Mouse (Mus musculus) hindbrain, embryonic 14.5 days (tissue): ENCODE results near the gene Tdg. TPM values are rescaled to one million over a fixed set of nuclear protein-coding genes. Genes with fewer than 3 reads are reported as not detected.
"Not testable (repeated sequence)": the region's sequence is repeated elsewhere in the genome, so short reads cannot be mapped to it uniquely, and the experiment has no call there.

Experiments used
- ATAC-seq: fragments of 200-750 bp; cut with Nextera tagmentation; 2 replicates; pipeline ENCODE4 v1.8.0; 2017; ENCODE audit warnings: moderate number of reproducible peaks, mild to moderate bottlenecking, moderate TSS enrichment, moderate library complexity; ENCODE audit not compliant: low FRiP score
- DNase-seq: peaks from one replicate; pipeline ENCODE4 v3.0.0-alpha.2; 2015; ENCODE audit warnings: low spot score
- H3K27ac ChIP-seq: fragments of 300-500 bp; sonication (generic); 2 replicates; pipeline ENCODE4 v1.5.1; 2014; ENCODE audit warnings: mild to moderate bottlenecking, moderate library complexity
- H3K27me3 ChIP-seq: fragments of 300-500 bp; sonication (generic); 2 replicates; pipeline ENCODE4 v1.6.1; 2014; ENCODE audit warnings: mild to moderate bottlenecking, low read length, mixed read lengths; ENCODE audit not compliant: control insufficient read depth, insufficient read depth
- H3K36me3 ChIP-seq: fragments of 300-500 bp; sonication (generic); replicated peaks from 2 replicates; pipeline ENCODE4 v1.6.1; 2014; ENCODE audit not compliant: control insufficient read depth, insufficient read depth
- H3K4me1 ChIP-seq: fragments of 300-500 bp; sonication (generic); replicated peaks from 2 replicates; pipeline ENCODE4 v1.6.1; 2014; ENCODE audit warnings: antibody characterized with exemption, low read length, mixed read lengths; ENCODE audit not compliant: control insufficient read depth, insufficient read depth
- H3K4me2 ChIP-seq: fragments of 300-500 bp; sonication (generic); replicated peaks from 2 replicates; pipeline ENCODE4 v1.6.1; 2014; ENCODE audit warnings: mild to moderate bottlenecking, moderate library complexity
- H3K4me3 ChIP-seq: fragments of 300-500 bp; sonication (generic); replicated peaks from 2 replicates; pipeline ENCODE4 v1.5.1; 2014; ENCODE audit warnings: mild to moderate bottlenecking, low read length
- H3K9ac ChIP-seq: fragments of 300-500 bp; sonication (generic); 2 replicates; pipeline ENCODE4 v1.6.1; 2014
- H3K9me3 ChIP-seq: fragments of 300-500 bp; sonication (generic); 2 replicates; pipeline ENCODE4 v1.6.1; 2016; ENCODE audit warnings: low read length; ENCODE audit not compliant: control insufficient read depth
- WGBS: fragments of 180-500 bp; shearing (Covaris S2); extraction: QIAGEN DNeasy Blood & Tissue Kit; methylation state at CpG from one replicate; pipeline ENCODE4 v1.1.7; 2014; 5-methylcytosine and 5-hydroxymethylcytosine counted together
- polyA plus RNA-seq: library from polyadenylated mRNA; unstranded; fragments of >200 nt; fragmentation: Nextera tagmentation; extraction: Ambion mirVana; gene quantifications from 2 replicates; pipeline ENCODE4 v1.2.1, GENCODE M21; 2014

The Tdg gene
- polyA plus RNA-seq: 157 and 165 TPM in 2 replicates

DNA sequence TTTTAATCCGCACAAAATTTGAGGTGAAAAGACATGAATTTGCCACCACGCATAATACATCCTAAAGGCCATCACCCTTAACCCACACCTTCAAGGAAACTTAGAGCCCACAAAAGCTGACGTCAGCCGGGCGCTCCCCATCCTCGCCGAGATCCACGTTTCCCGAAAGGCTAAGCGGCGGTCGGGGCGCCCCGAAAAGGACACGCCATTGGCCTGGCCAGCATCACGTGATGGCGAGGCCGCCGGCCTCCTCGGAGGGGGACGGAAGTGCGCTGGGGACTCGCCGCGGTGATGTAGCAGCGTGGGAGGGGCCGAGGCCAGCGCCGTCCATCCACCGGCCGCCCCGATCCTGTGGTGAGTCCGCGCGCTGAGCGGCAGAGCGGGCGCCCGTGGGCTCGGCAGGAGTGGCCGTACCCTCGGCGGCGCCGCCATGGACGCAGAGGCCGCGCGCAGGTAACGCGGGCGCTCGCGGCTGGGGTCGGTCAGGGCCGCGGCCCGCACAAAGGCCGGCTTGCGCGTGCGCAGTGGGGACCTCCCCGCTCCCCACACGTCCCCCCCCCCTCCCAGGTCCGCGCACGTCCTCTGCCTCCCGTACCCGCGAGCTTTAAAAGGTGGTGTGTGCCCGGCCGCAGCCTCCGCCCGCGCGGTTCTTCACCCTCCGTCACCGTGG is at the start of gene Tdg:
Tdg (plus strand) TSS at position 243 of the 670 bp plus-strand sequence.
- Histone ChIP-seq H3K9ac (peak within 1 kb of the TSS; percentile 93), H3K4me3 (peak within 1 kb of the TSS; percentile 89), H3K4me2 (peak within 1 kb of the TSS; percentile 93), H3K4me1 (peaks cover 19% of the 10 kb centered on the region), H3K36me3 (peaks cover 12% of the 10 kb centered on the region; the same call in 1 of the 2 replicates), H3K27ac (peak within 1 kb of the TSS; percentile 95)
- WGBS: under 1% methylated on average over 41 of the region's 78 CpGs
- not testable (repeated sequence) for H3K9me3 ChIP-seq, H3K27me3 ChIP-seq
- peak; percentile 97 for ATAC-seq
- peak; percentile 94 for DNase-seq

DNA sequence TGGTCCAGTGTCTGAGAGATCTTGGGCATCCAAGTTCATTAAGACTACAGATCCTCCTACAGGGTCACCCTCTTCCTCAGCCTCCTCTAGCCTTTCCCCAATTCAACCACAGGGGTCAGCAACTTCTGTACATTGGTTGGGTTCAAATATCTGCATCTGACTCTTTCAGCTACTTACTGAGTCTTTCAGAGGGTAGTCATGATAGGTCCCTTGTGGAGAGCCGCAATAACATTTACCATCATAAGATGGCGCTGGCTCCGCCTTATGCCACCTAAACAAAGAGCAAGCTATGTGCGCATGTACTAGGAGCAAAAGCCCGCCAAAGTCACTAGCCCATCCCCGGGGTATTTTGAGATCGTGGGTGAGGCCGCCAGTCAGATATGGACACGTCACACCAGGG is 40.0 kb upstream of the Tdg start:
- not testable (repeated sequence) for H3K9me3 ChIP-seq, H3K4me2 ChIP-seq, H3K36me3 ChIP-seq, H3K27me3 ChIP-seq, H3K4me1 ChIP-seq, H3K27ac ChIP-seq, ATAC-seq, DNase-seq, H3K9ac ChIP-seq, H3K4me3 ChIP-seq
- WGBS: 85% methylated on average over 8 of the region's 9 CpGs

DNA sequence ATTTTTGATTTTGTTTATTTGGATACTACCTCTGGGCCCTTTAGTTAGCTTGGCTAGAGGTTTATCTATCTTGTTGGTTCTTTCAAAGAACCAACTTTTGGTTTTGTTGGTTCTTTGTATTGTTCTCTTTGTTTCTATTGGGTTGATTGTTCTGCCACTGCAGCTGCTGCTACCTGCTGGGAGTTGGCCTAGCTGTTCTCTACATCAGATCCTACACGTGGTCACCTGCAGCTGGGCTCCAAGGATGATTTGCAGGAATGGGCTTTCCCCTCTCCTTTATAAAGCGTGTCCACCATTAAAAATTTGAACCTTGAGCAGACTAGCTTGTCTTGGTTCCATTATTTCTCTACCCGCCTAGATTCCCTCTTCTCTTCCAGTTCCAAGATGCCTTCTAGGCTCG is 35.2 kb upstream of the Tdg start:
- H3K27ac ChIP-seq, H3K4me3 ChIP-seq, ATAC-seq, H3K4me1 ChIP-seq, H3K4me2 ChIP-seq, DNase-seq, H3K27me3 ChIP-seq, H3K9ac ChIP-seq, H3K36me3 ChIP-seq, H3K9me3 ChIP-seq: not testable (repeated sequence)
- WGBS: 64% methylated on average over 4 of the region's 4 CpGs

DNA sequence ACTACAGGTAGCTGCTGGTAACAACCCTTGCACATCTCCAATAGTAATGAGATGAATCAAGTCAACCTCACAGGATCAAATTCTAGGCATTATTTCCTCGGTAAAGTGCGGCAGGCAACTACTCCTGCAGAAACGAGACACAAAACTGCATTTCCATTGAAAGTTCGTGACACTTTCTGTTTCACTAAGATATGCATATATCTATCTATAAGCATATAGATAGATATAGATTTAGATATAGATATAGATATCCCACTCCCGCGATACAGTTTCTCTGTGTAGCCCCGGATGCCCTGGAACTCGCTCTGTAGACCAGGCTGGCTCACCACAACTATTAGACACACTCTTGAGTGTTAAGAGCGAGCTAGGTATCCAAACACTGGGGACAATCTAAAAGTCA is 7.4 kb upstream of the Tdg start:
- H3K27me3 ChIP-seq: no peaks in the 10 kb centered on the region
- ATAC-seq (no peak; the same call in 1 of the 2 replicates), DNase-seq (no peak)
- H3K4me3 ChIP-seq: peak overlapping the region; percentile 69
- H3K9ac ChIP-seq: peak overlapping the region; percentile 89
- peak overlapping the region; percentile 67 for H3K4me2 ChIP-seq
- H3K36me3 ChIP-seq: no peaks in the 10 kb centered on the region; the same call in 1 of the 2 replicates
- H3K9me3 ChIP-seq: no peaks in the 10 kb centered on the region
- WGBS: 29% methylated on average over 9 of the region's 9 CpGs
- no peak overlapping the region; the same call in 1 of the 2 replicates for H3K27ac ChIP-seq
- peaks cover 8% of the 10 kb centered on the region for H3K4me1 ChIP-seq

DNA sequence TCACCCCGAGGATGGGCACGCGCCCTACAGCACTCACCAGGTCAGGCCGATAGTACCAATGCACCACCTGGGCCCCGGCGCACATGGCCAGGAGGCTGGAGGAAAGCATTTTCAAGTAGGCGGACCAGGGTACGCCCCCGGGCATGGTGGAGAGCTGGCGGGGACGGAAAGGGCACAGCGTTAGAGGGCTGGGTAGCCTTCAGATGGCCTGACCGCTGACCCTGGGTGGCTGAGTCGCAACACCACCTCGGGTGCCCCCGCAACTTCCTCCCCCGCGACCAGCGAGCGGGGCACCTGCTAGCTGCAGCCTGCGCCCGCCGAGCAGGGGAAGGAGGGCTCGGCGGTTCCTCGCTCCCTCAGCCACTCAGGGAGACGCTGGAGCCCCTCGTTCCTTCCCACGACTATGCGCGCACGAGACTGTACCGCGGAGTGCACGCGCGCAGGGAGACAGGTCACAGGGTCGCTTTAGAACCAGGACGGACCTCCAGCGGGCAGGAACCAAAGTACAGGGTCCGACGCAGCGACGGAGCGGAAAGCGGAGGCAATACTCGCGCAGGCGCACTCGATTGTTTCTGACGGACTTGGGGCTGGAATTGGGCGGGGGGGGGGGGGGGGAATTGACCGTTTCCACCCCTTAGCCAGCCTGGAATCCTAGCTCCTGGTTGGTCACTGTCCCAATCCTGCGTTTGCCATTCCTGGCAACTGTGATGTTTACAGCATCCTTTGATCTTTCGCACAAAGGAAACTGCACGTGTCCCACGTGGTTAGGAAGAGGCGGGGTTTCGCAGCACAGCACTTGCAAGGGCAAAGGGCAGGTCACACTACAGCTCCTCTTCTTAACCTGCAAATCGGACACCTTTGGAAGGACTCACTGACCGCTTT is 6.7 kb upstream of the Tdg start, which contains the start of gene 1190007I07Rik:
1190007I07Rik (minus strand) TSS at position 558 of the 882 bp plus-strand sequence.
- DNase-seq (peak; percentile 95), ATAC-seq (peak; percentile 90)
- Histone ChIP-seq H3K27ac (peak within 1 kb of the TSS; percentile 79), H3K4me2 (peak within 1 kb of the TSS; percentile 67), H3K4me3 (peak within 1 kb of the TSS; percentile 69), H3K27me3 (no peaks in the 10 kb centered on the region), H3K9ac (peak within 1 kb of the TSS; percentile 89), H3K36me3 (no peaks in the 10 kb centered on the region), H3K4me1 (peaks cover 8% of the 10 kb centered on the region), H3K9me3 (no peaks in the 10 kb centered on the region)
- under 1% methylated on average over 60 of the region's 61 CpGs for WGBS

DNA sequence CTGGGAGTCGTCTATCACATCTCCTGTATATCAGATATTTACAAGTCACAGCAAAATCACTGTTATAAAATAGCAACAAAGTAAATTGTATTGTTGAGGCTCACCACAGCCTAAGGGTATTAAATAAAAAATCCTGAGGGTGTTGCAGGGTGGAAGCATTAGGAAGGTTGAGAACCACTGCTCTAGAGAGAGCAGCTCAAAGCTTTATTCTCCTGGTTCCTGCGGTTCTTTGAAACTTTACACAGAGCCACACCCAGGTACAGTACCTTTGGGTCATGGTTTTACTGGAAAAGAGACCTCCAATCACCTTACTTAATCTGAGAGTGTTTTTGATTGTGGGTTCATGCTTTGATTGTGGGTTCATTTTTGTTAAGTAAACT is 6.1 kb upstream of the Tdg start:
- not testable (repeated sequence) for H3K9me3 ChIP-seq, DNase-seq, H3K4me1 ChIP-seq, H3K27me3 ChIP-seq, H3K36me3 ChIP-seq
- H3K4me3 ChIP-seq: peak overlapping the region; percentile 69
- peak overlapping the region; percentile 67 for H3K4me2 ChIP-seq
- WGBS: 6% methylated on average over 2 of the region's 2 CpGs
- H3K27ac ChIP-seq: peak overlapping the region; percentile 79
- ATAC-seq: 0 out of 2 replicates have a peak, but pooled peaks have one; percentile 7
- peak overlapping the region; percentile 89 for H3K9ac ChIP-seq

DNA sequence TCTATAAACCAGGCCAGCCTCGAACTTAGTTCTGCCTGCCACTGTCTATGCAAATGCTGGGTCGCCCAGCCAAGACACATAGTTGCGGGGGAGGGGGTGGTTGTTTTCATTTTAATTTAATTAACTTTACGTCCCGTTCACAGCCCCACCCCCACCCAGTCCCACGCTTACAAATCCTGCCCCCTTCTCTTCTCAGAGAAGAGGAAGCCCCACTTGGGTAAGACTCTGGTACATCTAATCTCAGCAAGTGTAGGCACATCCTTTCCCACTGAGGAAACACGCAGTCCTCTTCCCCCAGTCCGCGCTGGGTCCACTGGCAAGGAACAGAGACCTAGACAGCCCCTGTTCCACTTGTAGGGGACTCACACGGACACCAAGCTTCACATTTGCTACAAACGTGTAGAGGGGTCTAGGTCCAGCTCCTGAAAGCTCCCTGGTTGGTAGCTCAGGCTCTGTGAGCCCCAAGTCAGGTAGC is 480 bp upstream of the Tdg start:
- H3K4me3 ChIP-seq: peak overlapping the region; percentile 89
- peak overlapping the region; percentile 93 for H3K9ac ChIP-seq
- H3K27ac ChIP-seq: peak overlapping the region; percentile 95
- peaks cover 12% of the 10 kb centered on the region; the same call in 1 of the 2 replicates for H3K36me3 ChIP-seq
- DNase-seq (no peak), ATAC-seq (peak; percentile 72; the same call in 1 of the 2 replicates)
- peak overlapping the region; percentile 93 for H3K4me2 ChIP-seq
- WGBS: 3% methylated on average over 11 of the region's 11 CpGs
- no peaks in the 10 kb centered on the region for H3K27me3 ChIP-seq
- peaks cover 19% of the 10 kb centered on the region for H3K4me1 ChIP-seq
- no peaks in the 10 kb centered on the region for H3K9me3 ChIP-seq

DNA sequence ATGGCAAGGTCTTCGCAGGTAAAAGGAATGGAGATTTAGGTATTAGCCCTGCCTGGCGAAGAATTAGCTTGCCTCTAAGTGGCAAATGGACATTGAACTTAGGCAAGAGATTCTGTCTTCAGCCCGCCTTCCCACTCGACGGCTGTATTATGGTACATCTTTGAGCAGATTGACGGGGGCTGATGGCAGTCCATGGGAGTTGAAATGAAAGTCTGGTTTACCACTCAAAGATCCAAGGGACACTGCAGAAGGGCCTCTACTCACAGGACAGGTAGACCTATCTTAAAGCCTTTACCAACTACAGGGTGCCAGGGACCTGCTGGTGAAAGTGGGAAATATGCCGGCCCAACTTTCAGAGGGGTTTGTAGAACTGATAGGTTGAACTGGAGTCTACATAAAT is 869 bp downstream of the Tdg start:
- Histone ChIP-seq H3K27ac (peak overlapping the region; percentile 95; the same call in 1 of the 2 replicates), H3K27me3 (no peaks in the 10 kb centered on the region), H3K4me3 (peak overlapping the region; percentile 89), H3K4me1 (peaks cover 19% of the 10 kb centered on the region), H3K9me3 (no peaks in the 10 kb centered on the region), H3K36me3 (peaks cover 12% of the 10 kb centered on the region; the same call in 1 of the 2 replicates), H3K4me2 (peak overlapping the region; percentile 93), H3K9ac (peak overlapping the region; percentile 93)
- ATAC-seq (no peak), DNase-seq (no peak)
- WGBS: 21% methylated on average over 7 of the region's 7 CpGs

DNA sequence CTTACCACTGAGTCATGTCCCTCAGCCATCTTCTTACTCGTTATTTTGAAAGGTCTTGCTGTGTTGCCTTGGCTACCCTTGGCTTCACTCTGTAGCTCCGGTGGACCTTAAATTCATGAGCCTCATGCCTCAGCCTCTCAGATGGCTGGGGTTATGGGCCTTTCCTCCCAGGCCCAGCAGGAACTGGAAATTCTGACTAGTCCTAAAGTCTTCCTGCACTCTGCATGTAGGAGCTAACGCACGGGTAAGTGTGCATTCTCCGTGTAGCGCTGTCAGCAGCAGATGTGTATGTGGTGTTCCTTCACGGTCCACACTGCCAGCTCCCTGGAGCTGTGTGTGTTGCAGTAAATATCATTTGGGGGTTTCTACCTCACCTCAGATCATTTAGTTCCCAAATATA is 1.5 kb downstream of the Tdg start:
- H3K9me3 ChIP-seq: no peaks in the 10 kb centered on the region
- ATAC-seq (no peak), DNase-seq (no peak)
- H3K9ac ChIP-seq: peak overlapping the region; percentile 93
- H3K27me3 ChIP-seq: no peaks in the 10 kb centered on the region
- H3K4me2 ChIP-seq: peak overlapping the region; percentile 93
- 80% methylated on average over 7 of the region's 7 CpGs for WGBS
- peaks cover 19% of the 10 kb centered on the region for H3K4me1 ChIP-seq
- H3K4me3 ChIP-seq: peak overlapping the region; percentile 89
- peaks cover 12% of the 10 kb centered on the region; the same call in 1 of the 2 replicates for H3K36me3 ChIP-seq
- no peak overlapping the region for H3K27ac ChIP-seq
